Mouse (Mus musculus) granulocyte monocyte progenitor cell, adult 5-6 weeks (primary cell): Measurements from ENCODE around the gene Taok1. TPM values are rescaled to one million over a fixed set of nuclear protein-coding genes. Genes with fewer than 3 reads are reported as not detected.

Source experiments
- ATAC-seq: replicated peaks from 2 replicates; pipeline ENCODE4 v1.8.0; 2016; ENCODE audit warnings: mild to moderate bottlenecking, moderate TSS enrichment, inconsistent platforms; ENCODE audit not compliant: poor library complexity, severe bottlenecking
- total RNA-seq, 2 experiments: library from RNA; stranded (forward) in 1 of 2; stranded (reverse) in 1 of 2; fragments of 200-712, 200-1000 nt in 1 of 2; fragments of >200 nt in 1 of 2; fragmentation: Nextera tagmentation in 1 of 2; gene quantifications; 2 replicates each; pipeline ENCODE4 v1.2.3; 2014 to 2017

The Taok1 gene
- total RNA-seq, 2 experiments from 2014 or later: 23.6 to 30.2 TPM

DNA sequence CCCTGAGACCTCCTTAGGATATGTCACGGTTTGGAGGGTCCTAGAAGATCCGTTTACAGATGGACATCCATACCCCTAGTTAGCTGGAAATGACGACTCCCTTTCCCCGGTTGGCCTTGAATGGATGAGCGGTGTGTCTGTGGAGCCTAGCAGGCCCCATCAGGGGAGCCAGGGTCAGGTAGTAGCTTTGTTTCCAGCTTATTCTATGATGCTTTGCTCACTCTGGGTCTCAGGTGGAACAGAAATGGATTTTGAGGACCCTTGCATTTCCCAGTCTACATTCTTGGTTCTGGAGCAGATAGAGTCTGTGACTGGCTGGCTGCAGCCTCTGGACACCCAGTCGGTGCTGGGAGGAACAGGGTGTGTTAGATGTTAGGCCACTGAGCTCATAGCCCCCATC, 112.8 kb downstream of the Taok1 start:
- ATAC-seq: no peak

DNA sequence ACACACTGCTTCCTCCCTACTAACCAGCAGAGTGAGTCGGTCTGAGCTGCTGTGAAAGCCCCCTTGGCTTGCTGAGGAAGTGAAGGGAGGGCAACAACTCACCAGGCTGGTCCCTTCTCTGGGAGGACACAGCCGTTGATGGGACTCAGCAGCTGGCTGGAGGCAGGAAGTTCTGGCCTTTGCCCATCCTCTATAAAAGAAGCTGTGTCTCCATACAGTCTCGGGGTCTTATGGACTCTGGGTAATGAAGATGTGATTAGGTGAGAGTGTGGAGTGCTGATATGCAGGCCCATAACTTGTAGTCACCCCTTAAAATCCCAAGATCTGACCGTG, 113.3 kb downstream of the Taok1 start:
- ATAC-seq: peak; percentile 3

DNA sequence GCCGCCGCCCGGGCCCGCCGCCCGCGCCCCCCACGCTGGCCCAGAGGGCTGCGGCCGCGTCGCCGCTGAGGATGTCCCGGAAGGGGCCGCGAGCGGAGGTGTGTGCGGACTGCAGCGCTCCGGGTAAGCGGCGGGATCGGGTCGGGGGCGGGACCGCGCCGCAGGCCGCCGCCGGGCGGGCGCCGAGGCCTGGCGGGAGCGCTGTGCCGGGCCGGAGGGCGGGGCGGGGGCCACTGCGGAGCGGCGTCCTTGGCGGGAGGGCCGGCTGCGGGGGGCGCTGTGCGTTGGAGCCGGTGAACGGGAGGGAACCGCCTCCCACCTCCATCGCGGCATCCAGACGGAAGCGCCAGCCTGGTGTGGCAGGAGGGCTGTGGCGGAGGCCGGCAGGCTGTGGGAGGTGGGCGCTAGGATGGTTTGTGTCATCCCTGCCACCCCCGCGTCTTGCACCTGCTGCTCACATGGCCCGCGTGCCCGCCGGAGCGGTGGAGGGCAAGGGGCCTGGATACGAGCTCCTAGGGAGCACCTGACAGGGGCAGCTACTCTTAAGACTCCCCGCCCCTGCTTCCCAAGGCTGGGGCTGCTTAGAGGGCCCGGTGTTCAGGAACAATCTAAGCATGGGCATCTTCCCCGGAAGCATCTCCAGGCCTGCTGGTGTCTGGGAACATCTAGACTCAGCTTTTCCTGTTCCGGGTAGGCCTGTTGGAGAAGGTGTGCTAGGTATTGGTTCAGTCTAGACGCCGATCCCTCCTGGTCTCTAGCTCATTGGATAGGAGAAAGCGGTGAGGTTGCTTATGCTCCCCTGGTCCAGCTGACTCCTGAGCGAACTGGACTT, 113.9 kb downstream of the Taok1 start, which contains the start of gene Git1:
TSS of gene Git1 (plus strand) at position 51 of the 832 bp plus-strand sequence.
- ATAC-seq: peak; percentile 4; the same call in 1 of the 2 replicates

DNA sequence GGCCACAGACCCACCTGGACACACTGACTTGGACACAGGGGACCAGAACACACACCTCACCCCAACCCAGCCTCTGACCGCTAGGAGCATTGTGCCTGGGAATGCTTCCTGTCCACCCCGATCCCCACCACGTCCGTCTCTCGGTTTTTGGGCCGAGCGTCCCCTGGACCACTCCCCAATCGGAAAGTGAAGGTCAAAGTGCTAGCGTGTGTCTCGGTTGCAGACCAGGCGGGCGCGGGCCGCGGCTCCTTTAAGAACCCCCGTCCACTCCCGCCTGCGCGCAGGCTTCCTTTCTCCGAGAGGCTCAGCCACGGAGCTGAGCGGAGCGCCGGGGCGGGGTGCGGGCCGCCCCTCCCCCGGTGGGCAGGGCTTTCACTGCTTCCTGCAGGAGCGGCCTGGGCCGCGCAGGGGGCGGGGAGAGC, 114.7 kb downstream of the Taok1 start:
- ATAC-seq: peak; percentile 59

DNA sequence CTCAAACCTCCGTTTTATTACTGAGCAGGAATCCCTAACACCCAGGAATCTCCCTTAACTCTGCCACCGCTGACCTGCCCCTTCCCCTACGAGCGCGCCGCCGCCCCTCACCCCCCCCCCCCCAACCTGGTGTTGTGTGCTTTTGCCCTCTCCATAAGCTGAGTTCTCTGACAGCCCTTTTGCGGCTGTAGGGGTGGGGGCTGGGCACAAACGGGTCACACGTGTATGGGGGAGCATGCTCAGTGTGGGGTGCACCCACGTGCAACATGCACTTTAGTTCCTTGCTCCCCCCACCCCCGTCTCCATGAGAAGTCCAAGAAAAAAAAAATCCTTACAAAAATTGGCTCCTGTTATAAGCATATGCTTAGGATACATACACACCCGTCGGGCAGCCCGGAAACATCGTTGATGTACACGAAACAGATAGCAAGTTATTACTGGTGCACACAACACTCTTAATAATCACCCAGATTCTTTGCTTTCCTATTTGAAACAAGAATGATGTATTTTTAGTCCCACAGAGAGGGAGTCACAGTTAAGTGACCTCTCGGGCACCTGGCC, 115.2 kb downstream of the Taok1 start:
- ATAC-seq: no peak

DNA sequence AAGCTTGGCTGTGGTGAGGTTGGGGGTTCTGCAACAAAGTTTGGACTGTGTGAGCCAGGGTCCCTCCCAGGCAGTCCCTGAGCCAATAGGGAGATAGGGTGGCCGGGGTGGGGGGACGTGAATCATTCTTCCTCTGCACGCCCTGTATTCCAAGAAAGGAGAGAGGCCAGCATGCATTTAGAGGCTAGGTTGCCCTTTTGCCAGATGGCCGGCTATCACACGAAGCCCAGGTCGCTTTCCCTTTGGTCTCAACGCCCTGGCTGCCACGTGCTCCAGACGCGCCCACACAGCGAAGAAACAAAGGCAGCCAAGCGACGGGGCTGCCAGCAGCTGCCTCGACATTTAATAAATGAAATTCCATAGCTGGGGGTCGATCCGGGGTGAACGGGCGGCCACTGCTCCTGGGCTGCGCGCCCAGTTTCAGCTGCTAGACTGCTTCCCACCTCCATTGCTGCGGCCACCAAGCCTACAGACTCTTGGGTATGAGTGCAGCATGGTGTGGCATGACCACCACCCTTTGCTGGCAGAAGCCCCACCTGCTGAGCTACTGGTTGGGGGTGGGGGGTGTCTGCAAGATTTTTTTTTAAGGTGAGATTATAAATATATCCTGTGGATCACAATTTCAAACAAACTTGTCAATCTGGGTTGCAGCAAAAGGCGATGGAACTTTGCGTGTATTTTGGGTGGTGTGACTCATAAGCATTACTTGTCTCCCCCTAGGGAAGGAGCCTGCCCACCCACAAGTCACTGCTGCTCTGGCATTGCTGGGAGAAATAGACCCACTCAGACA, 115.9 kb downstream of the Taok1 start:
- ATAC-seq: peak; percentile 20

DNA sequence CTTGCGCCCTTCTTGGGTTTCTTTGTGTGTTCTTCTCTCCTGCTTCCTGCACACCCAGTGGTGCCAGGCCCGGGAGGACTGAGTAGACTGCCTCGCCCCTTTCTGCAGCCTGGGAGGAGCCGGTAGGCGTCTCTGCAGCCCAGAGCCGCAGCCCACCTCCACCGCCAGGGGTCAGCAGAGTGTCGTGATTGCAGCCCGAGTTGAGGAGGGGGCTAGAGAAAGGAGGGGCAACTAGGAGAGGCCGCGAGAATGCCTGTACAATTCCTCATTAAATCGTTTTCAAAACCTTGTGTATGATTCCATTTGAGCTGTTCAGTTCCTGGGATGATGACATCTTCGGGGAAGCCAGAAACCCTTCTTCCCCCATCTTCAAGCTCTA, 116.5 kb downstream of the Taok1 start:
- ATAC-seq: peak; percentile 59

DNA sequence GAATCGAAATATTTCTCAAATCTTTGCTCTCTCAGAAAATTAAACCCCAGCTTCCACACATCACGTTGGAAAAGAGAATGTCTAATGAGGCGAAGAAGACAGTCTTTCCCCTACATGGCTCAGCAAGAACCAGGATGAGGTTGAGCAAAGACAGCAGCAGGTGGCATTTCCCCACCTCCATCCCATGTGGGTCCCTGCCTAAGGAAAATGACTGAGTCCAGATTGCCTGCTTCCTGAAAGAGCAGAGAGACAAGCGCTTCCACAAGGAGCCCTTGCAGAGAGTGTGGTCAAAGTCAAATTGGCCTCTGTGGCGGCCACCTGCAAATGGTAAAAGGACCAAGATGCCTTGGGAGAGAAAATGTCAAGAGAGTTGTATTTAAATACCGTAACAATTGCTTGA, 117.2 kb downstream of the Taok1 start:
- ATAC-seq: no peak

DNA sequence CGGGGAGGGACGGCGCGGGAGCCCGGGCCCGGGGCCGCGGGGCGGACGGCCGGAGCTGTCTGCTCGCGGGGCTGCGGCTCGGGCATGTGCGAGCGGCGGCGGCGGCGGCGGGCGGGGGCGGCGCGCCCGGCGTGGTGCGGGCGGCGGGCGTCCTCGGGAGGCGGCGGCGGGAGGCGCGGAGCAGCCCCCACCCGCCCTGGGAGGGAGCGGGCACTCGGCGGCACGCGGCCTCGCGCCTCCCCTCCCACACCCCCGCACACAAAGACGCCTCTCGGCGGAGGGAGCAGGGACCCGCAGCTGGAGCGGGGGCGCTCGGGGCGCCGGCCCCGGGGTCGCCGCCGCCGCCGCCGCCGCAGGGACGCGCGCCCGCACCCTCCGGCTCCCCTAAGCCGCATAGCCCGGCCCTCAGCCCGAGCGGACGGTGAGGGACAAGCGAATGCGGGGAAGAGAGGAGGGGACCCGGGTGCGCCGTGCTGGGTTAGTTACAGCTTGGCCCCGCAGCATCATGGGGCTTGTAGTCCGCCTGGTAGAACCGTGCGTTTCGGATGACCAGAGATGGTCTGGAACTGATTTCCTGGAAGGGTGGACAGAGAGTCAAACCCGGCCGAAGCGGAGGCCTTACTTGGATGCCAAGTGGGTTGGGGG, 117.9 kb downstream of the Taok1 start, which contains the start of gene Ankrd13b:
TSS of gene Ankrd13b (minus strand) at position 88 of the 645 bp plus-strand sequence.
- ATAC-seq: no peak

DNA sequence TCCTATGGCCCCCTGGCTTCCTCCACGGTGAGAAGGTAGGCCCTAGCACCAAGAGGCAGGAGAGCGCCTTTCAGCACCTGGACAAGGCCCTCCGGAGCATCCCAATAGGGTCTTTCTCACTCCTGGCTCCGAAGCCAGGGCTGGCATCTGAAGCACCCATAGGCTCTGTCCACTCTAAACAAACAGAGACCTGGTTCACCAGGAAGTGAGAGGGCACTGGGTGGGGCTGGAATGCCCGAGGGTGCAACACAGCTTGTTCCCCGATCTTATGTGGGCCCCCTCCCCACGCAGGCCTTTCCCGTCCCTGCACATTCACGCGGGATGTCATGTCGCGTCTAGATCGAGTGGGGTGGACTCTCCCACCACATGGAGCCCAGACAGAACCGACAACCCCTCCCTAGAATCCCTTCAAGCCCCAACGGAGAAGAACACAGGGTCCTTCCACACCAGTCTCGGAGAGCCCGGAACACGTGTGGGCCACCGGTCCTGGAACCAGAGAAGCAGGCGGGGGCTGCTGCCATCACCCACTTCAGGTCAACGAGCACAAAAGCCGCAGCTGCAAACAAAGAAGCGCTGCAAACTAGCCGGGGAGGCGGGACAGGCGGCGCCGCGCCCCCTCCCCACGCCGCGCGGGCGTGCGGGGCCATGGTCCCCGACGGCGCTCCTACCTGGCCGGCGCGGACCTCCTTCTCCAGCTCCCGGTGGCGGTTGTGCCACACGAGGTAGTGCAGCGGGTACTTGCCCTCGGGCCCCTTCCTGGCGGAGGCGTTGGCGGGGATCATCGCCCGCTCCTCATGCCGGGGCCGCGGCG, 118.6 kb downstream of the Taok1 start:
- ATAC-seq: no peak

DNA sequence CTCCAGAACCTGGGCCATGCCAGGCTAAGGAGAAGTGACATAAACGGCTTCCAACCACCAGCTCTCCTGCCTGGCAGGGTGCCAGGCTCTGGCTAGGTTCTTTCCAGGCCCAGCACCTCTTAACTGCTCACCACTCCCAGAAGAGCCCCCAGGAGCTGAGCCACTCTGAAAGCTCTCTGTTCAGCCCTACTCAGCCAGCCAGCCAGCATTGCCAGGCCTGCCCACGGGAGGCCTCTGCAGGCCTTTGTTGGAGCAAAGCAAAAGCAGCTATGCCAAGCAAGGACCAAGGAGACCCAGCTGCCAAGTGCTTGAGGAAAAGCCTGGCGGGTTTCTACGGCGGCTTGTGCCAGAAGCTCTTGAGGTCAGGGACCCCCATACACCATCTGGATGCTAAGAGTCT, 120.8 kb downstream of the Taok1 start:
- ATAC-seq: no peak

DNA sequence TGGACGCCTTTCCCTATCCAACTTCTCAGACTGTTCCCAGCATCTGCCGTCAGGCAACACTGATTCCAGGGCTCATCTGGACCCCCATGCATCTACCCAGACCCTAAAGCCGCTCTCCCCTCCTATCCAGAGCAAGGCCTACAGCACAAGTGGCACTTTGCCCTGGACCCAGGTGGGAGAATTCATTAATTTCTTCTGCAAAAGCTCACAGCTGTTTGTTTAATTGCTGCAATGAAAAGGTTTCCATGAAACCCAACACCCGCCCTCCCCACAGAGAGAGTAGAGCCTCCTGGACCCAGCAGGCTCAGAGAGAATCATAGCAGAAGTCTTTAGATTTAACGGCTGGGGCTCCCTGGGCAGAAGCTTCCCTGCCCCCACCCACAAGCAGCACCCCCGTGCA, 122.4 kb downstream of the Taok1 start:
- ATAC-seq: no peak

DNA sequence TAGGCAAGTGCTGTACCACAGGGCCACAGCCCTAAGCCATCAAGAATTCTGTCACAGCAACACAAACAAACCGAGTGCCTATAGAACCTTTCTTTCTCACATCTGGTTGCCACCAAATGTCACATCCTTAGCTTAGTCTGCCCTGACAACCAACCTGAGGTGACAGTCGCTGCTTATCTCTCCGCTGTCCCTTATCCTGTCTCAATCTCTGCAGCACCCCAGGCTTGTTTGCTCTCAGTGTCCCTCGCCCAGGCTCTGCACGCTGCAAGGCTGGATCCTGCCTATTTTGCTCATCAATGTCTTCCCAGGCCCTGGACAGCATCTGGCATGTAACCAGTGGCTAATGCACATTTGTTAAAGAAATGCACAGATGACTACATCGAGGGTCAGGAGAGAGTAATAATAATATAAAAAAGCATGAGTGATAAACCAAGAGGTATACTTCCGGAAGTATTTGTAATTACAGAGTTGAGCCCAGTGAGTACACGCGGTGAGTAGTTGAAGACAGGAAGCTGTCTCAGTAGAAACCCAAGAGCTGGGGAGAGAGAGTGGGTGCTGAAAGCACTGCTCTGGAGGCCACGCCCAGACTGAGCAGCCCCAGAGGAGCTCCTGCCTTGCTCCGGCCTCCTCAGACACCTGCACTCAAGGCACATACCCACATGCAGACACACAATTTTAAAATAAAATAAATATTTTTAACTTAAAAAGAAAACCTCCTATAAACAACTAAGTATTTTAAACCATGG, 123.9 kb downstream of the Taok1 start:
- peak; percentile 62 for ATAC-seq

DNA sequence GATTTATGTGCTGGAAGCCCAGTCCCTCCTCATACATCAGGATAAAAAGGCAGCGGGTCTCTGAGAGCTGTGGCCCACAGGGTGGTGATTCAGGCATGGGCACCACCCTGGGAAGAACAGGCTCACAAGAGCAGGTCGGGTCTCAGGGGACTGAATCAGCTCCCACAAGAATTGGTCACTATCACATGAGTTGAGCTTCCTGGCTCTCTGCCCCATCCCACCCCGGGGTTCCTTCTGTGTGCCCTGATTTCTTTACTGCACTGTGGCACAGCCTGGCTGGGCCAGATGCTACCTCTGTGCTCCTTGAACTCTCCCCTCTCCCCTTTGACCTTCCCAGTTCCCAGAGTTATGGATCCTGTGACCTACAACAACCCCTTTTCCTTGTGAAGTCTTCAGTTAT, 124.6 kb downstream of the Taok1 start:
- no peak for ATAC-seq

Other genes with a start within 250 kb of the Taok1 start
- gene Coro6, start 145.4 kb downstream of the Taok1 start, total RNA-seq (2014; fragmentation: Nextera tagmentation): not detected in 2 replicates
- not detected in 2 replicates for gene Coro6, start 145.4 kb downstream of the Taok1 start, total RNA-seq (2017)
- gene Ankrd13b, start 118.1 kb downstream of the Taok1 start, total RNA-seq (2014; fragmentation: Nextera tagmentation): 14.9 and 20.0 TPM in 2 replicates
- 3.1 and 4.8 TPM in 2 replicates for gene Ankrd13b, start 118.1 kb downstream of the Taok1 start, total RNA-seq (2017)
- 33.6 and 47.7 TPM in 2 replicates for gene Git1, start 114.3 kb downstream of the Taok1 start, total RNA-seq (2014; fragmentation: Nextera tagmentation)
- gene Git1, start 114.3 kb downstream of the Taok1 start, total RNA-seq (2017): 10.3 and 16.4 TPM in 2 replicates
- 3.4 and 9.6 TPM in 2 replicates for gene Abhd15, start 92.7 kb downstream of the Taok1 start, total RNA-seq (2014; fragmentation: Nextera tagmentation)
- 2.6 and 3.6 TPM in 2 replicates for gene Abhd15, start 92.7 kb downstream of the Taok1 start, total RNA-seq (2017)
- 2.5 and 3.3 TPM in 2 replicates for gene Trp53i13, start 91.8 kb downstream of the Taok1 start, total RNA-seq (2014; fragmentation: Nextera tagmentation)
- 1.8 and 2.8 TPM in 2 replicates for gene Trp53i13, start 91.8 kb downstream of the Taok1 start, total RNA-seq (2017)
- gene Gm10392, start 88.6 kb downstream of the Taok1 start, total RNA-seq (2014; fragmentation: Nextera tagmentation): not detected in 2 replicates
- 0.52 TPM in 1 of 2 replicates, not detected in the other for gene Gm10392, start 88.6 kb downstream of the Taok1 start, total RNA-seq (2017)
- 60.5 and 62.3 TPM in 2 replicates for gene Nufip2, start 78.3 kb upstream of the Taok1 start, total RNA-seq (2014; fragmentation: Nextera tagmentation)
- gene Nufip2, start 78.3 kb upstream of the Taok1 start, total RNA-seq (2017): 89.1 and 93.7 TPM in 2 replicates
- not detected in 2 replicates for gene Cryba1, start 117.5 kb upstream of the Taok1 start, total RNA-seq (2014; fragmentation: Nextera tagmentation)
- gene Cryba1, start 117.5 kb upstream of the Taok1 start, total RNA-seq (2017): not detected in 2 replicates
- gene Myo18a, start 155.4 kb upstream of the Taok1 start, total RNA-seq (2014; fragmentation: Nextera tagmentation): 31.9 and 49.3 TPM in 2 replicates
- 62.6 and 66.5 TPM in 2 replicates for gene Myo18a, start 155.4 kb upstream of the Taok1 start, total RNA-seq (2017)
- gene Gm10277, start 179.9 kb upstream of the Taok1 start, total RNA-seq (2014; fragmentation: Nextera tagmentation): not detected in 2 replicates
- gene Gm10277, start 179.9 kb upstream of the Taok1 start, total RNA-seq (2017): 1.0 TPM in 1 of 2 replicates, not detected in the other